Mouse (Mus musculus) liver, embryonic 14.5 days (tissue): ENCODE results near the gene Nptx1. TPM values are rescaled to one million over a fixed set of nuclear protein-coding genes. Genes with fewer than 3 reads are reported as not detected.

Experiments used
- ATAC-seq: fragments of 200-750 bp; cut with Nextera tagmentation; 2 replicates; pipeline ENCODE4 v1.8.0; 2017; ENCODE audit warnings: moderate number of reproducible peaks, mild to moderate bottlenecking, moderate library complexity; ENCODE audit not compliant: insufficient read depth
- DNase-seq, 3 experiments: peaks; one replicate each; pipeline ENCODE4 v3.0.0-alpha.2; 2012 to 2013; ENCODE audit warnings: low read depth in 3 of 3, low spot score in 3 of 3
- H3K27ac ChIP-seq: fragments of 300-500 bp; sonication (generic); 2 replicates; pipeline ENCODE4 v1.5.1; 2014; ENCODE audit warnings: moderate library complexity, mild to moderate bottlenecking, control low read depth, inconsistent platforms
- H3K27me3 ChIP-seq: fragments of 300-500 bp; sonication (generic); 2 replicates; pipeline ENCODE4 v1.6.1; 2014; ENCODE audit warnings: mild to moderate bottlenecking, low read length, moderate library complexity; ENCODE audit not compliant: control insufficient read depth, insufficient read depth
- H3K36me3 ChIP-seq: fragments of 300-500 bp; sonication (generic); replicated peaks from 2 replicates; pipeline ENCODE4 v1.6.1; 2014; ENCODE audit warnings: low read depth; ENCODE audit not compliant: control insufficient read depth, insufficient read depth
- H3K4me1 ChIP-seq, 2 experiments: fragments of 200-500 bp in 1 of 2; fragments of 300-500 bp in 1 of 2; sonication (generic) in 1 of 2; replicated peaks; 2 replicates each; pipeline ENCODE4 v1.6.1; 2012 to 2014; ENCODE audit warnings: antibody characterized with exemption in 1 of 2, inconsistent platforms in 1 of 2, low read length in 1 of 2; ENCODE audit not compliant: control insufficient read depth in 2 of 2, insufficient read depth in 2 of 2
- H3K4me2 ChIP-seq: fragments of 300-500 bp; sonication (generic); 2 replicates; pipeline ENCODE4 v1.6.1; 2014; ENCODE audit warnings: low read depth, mild to moderate bottlenecking, control low read depth, moderate library complexity
- H3K4me3 ChIP-seq, 2 experiments: fragments of 200-500 bp in 1 of 2; fragments of 300-500 bp in 1 of 2; sonication (generic) in 1 of 2; 2 replicates each; pipeline ENCODE4 v1.5.1; 2012 to 2014; ENCODE audit warnings: low read depth in 2 of 2, low read length in 2 of 2, mild to moderate bottlenecking in 2 of 2, control low read depth in 1 of 2, inconsistent platforms in 1 of 2, moderate library complexity in 1 of 2; ENCODE audit not compliant: insufficient read depth in 1 of 2
- H3K9ac ChIP-seq: fragments of 300-500 bp; sonication (generic); replicated peaks from 2 replicates; pipeline ENCODE4 v1.6.1; 2014; ENCODE audit warnings: mild to moderate bottlenecking, control low read depth, moderate library complexity
- H3K9me3 ChIP-seq: fragments of 300-500 bp; sonication (generic); 2 replicates; pipeline ENCODE4 v1.6.1; 2016; ENCODE audit warnings: low read length, mixed read lengths; ENCODE audit not compliant: control insufficient read depth
- CTCF ChIP-seq: IDR thresholded peaks from 2 replicates; pipeline ENCODE4 v1.5.1; 2016; ENCODE audit warnings: antibody characterized with exemption, low read depth, control low read depth
- EP300 ChIP-seq: IDR thresholded peaks from 2 replicates; pipeline ENCODE4 v1.6.1; 2016; ENCODE audit warnings: antibody characterized with exemption, low read depth
- WGBS: fragments of 180-500 bp; shearing (Covaris S2); extraction: QIAGEN DNeasy Blood & Tissue Kit; methylation state at CpG from one replicate; pipeline ENCODE4 v1.1.7; 2014; ENCODE audit not compliant: insufficient replicate concordance; 5-methylcytosine and 5-hydroxymethylcytosine counted together
- polyA plus RNA-seq, 2 experiments: library from polyadenylated mRNA; depleted of rRNA in 1 of 2; stranded (reverse) in 1 of 2; unstranded in 1 of 2; fragments of >200 nt; fragmentation: Nextera tagmentation in 1 of 2; extraction: Ambion mirVana in 1 of 2; gene quantifications; 2 replicates each; pipeline versions ENCODE4 v1.2.1 to v1.2.3; 2012 to 2014

Nptx1 gene
- polyA plus RNA-seq, 2 experiments, result not detected

GRCm38 (mm10) chr11:119547951-119548591 lies 518 bp upstream of the Nptx1 start:
- Histone ChIP-seq H3K36me3 (no peaks in the 10 kb centered on the region), H3K4me1 (peaks cover 0 to 4% of the 10 kb centered on the region in 2 experiments; a peak in 2 of 4 replicates), H3K9me3 (no peaks in the 10 kb centered on the region), H3K9ac (no peak overlapping the region), H3K4me3 (peak overlapping the region in 1 of 2 experiments; percentile 41; a peak in 2 of 4 replicates), H3K4me2 (peak overlapping the region; percentile 55), H3K27me3 (peaks cover 72% of the 10 kb centered on the region), H3K27ac (no peak overlapping the region)
- whole genome bisulfite sequencing, result 3% methylated on average over 38 of the region's 39 CpGs
- DNase-seq, result no peak
- ATAC-seq, result no peak
- TF ChIP-seq CTCF (no peak), EP300 (no peak)

- 2% methylated on average over 46 of the region's 46 CpGs for WGBS
- no peaks in the 10 kb centered on the region for H3K36me3 ChIP-seq
- H3K4me2 ChIP-seq, result peak overlapping the region; percentile 55
- DNase-seq (no peak), ATAC-seq (no peak)
- no peaks in the 10 kb centered on the region for H3K4me1 ChIP-seq
- H3K27ac ChIP-seq, result no peak overlapping the region
- no peak for TF ChIP-seq CTCF
- TF ChIP-seq EP300, result no peak
- no peak overlapping the region for H3K4me3 ChIP-seq
- H3K9me3 ChIP-seq, result no peaks in the 10 kb centered on the region
- no peak overlapping the region for H3K9ac ChIP-seq
- peaks cover 72% of the 10 kb centered on the region for H3K27me3 ChIP-seq
Measured at GRCm38 (mm10) chr11:119546496-119547182, 914 bp downstream of the Nptx1 start.

GRCm38 (mm10) chr11:119545741-119546495 lies 1.6 kb downstream of the Nptx1 start:
- no peak for DNase-seq
- no peak for ATAC-seq
- no peaks in the 10 kb centered on the region for H3K4me1 ChIP-seq
- H3K27me3 ChIP-seq, result peaks cover 71% of the 10 kb centered on the region
- H3K9ac ChIP-seq, result no peak overlapping the region
- no peak overlapping the region for H3K4me3 ChIP-seq
- H3K9me3 ChIP-seq, result no peaks in the 10 kb centered on the region
- no peak for TF ChIP-seq EP300
- no peak for TF ChIP-seq CTCF
- 7% methylated on average over 10 of the region's 10 CpGs for WGBS
- no peak overlapping the region for H3K27ac ChIP-seq
- no peaks in the 10 kb centered on the region for H3K36me3 ChIP-seq
- no peak overlapping the region for H3K4me2 ChIP-seq

GRCm38 (mm10) chr11:119545281-119545680 lies 2.3 kb downstream of the Nptx1 start:
- Histone ChIP-seq H3K27me3 (peaks cover 64% of the 10 kb centered on the region), H3K36me3 (no peaks in the 10 kb centered on the region), H3K4me1 (no peaks in the 10 kb centered on the region), H3K4me3 (no peak overlapping the region), H3K27ac (no peak overlapping the region), H3K4me2 (no peak overlapping the region), H3K9me3 (no peaks in the 10 kb centered on the region), H3K9ac (no peak overlapping the region)
- ATAC-seq, result no peak
- TF ChIP-seq EP300 (no peak), CTCF (no peak)
- DNase-seq, result no peak
- 29% methylated on average over 3 of the region's 3 CpGs for WGBS

- ATAC-seq (no peak), DNase-seq (no peak)
- TF ChIP-seq CTCF, result no peak
- no peak for TF ChIP-seq EP300
- no peak overlapping the region for H3K9ac ChIP-seq
- no peak overlapping the region for H3K27ac ChIP-seq
- no peak overlapping the region for H3K4me3 ChIP-seq
- H3K36me3 ChIP-seq, result no peaks in the 10 kb centered on the region
- H3K9me3 ChIP-seq, result no peaks in the 10 kb centered on the region
- no peak overlapping the region for H3K4me2 ChIP-seq
- WGBS, result 68% methylated on average over 15 of the region's 15 CpGs
- peaks cover 58% of the 10 kb centered on the region for H3K27me3 ChIP-seq
- no peaks in the 10 kb centered on the region for H3K4me1 ChIP-seq
Measured at GRCm38 (mm10) chr11:119544518-119545105, 2.9 kb downstream of the Nptx1 start.
